Mouse (Mus musculus) spleen, adult 10 weeks (tissue): ENCODE data around the gene Cptp. TPM values are rescaled to one million over a fixed set of nuclear protein-coding genes. Genes with fewer than 3 reads are reported as not detected.

ENCODE experiments used
- polyA plus RNA-seq: library from polyadenylated mRNA; stranded (reverse); fragments of 350-450 nt; fragmentation: Illumina TruSeq; extraction: RNeasy Lipid Tissue Mini Kit (QIAGEN cat#74804); gene quantifications from one replicate; pipeline ENCODE4 v1.2.3, GENCODE M21; 2015; ENCODE audit warnings: low replicate concordance; ENCODE audit not compliant: insufficient read depth

The Cptp gene
- 5.6 TPM for polyA plus RNA-seq

GRCm38 (mm10) chr4:155869317-155870033 lies at the start of gene Cptp, which contains the start of gene Ints11:
Gene Cptp (minus strand): TSS chr4:155869440.
Gene Ints11 (plus strand): TSS chr4:155869546.

GRCm38 (mm10) chr4:155891551-155892001 lies 22.3 kb upstream of the Cptp start, which contains the start of the genes Pusl1 and Acap3:
Gene Pusl1 (minus strand): TSS chr4:155891781.
Gene Acap3 (plus strand): TSS chr4:155891822.

GRCm38 (mm10) chr4:155863001-155863400 lies 6.2 kb downstream of the Cptp start, which contains the start of gene Tas1r3:
Gene Tas1r3 (minus strand): TSS chr4:155863362.

GRCm38 (mm10) chr4:155846871-155847578 lies 22.2 kb downstream of the Cptp start, which contains the start of gene Dvl1:
Gene Dvl1 (plus strand): TSS chr4:155847402.

GRCm38 (mm10) chr4:155839483-155839910 lies 29.7 kb downstream of the Cptp start, which contains the start of gene Mxra8:
Gene Mxra8 (plus strand): TSS chr4:155839680.

GRCm38 (mm10) chr4:155831205-155831766 lies 38.0 kb downstream of the Cptp start, which contains the start of gene Aurkaip1:
Gene Aurkaip1 (plus strand): TSS chr4:155831272.

Other genes starting within 250 kb of the Cptp start
- 181 TPM for gene Cdk11b, start 244.6 kb downstream of the Cptp start, polyA plus RNA-seq
- gene Gm10563, start 224.0 kb downstream of the Cptp start, polyA plus RNA-seq = not detected
- gene Mmp23, start 216.1 kb downstream of the Cptp start, polyA plus RNA-seq = 16.7 TPM
- gene Mib2, start 200.2 kb downstream of the Cptp start, polyA plus RNA-seq = 9.6 TPM
- gene Fndc10, start 175.1 kb downstream of the Cptp start, polyA plus RNA-seq = 2.5 TPM
- gene Ssu72, start 164.6 kb downstream of the Cptp start, polyA plus RNA-seq = 94.7 TPM
- 0.23 TPM for gene Tmem240, start 134.6 kb downstream of the Cptp start, polyA plus RNA-seq
- gene Atad3a, start 108.3 kb downstream of the Cptp start, polyA plus RNA-seq = 36.8 TPM
- gene Vwa1, start 94.7 kb downstream of the Cptp start, polyA plus RNA-seq = 4.0 TPM
- gene Tmem88b, start 83.6 kb downstream of the Cptp start, polyA plus RNA-seq = 0.36 TPM
- gene Ankrd65, start 79.0 kb downstream of the Cptp start, polyA plus RNA-seq = not detected
- 90.9 TPM for gene Mrpl20, start 66.6 kb downstream of the Cptp start, polyA plus RNA-seq
- gene Ccnl2, start 57.0 kb downstream of the Cptp start, polyA plus RNA-seq = 184 TPM
- 43.8 TPM for gene Aurkaip1, start 38.2 kb downstream of the Cptp start, polyA plus RNA-seq
- gene Mxra8, start 29.8 kb downstream of the Cptp start, polyA plus RNA-seq = 84.4 TPM
- gene Dvl1, start 22.0 kb downstream of the Cptp start, polyA plus RNA-seq = 13.7 TPM
- gene Tas1r3, start 6.1 kb downstream of the Cptp start, polyA plus RNA-seq = 0.52 TPM
- gene Ints11, start 106 bp upstream of the Cptp start, polyA plus RNA-seq = 31.0 TPM
- gene Pusl1, start 22.3 kb upstream of the Cptp start, polyA plus RNA-seq = 12.9 TPM
- gene Acap3, start 22.4 kb upstream of the Cptp start, polyA plus RNA-seq = 11.1 TPM
- 75.5 TPM for gene Ube2j2, start 74.4 kb upstream of the Cptp start, polyA plus RNA-seq
- gene C1qtnf12, start 92.9 kb upstream of the Cptp start, polyA plus RNA-seq = 14.8 TPM
- gene B3galt6, start 123.2 kb upstream of the Cptp start, polyA plus RNA-seq = 4.0 TPM
- gene Sdf4, start 123.4 kb upstream of the Cptp start, polyA plus RNA-seq = 176 TPM
- 11.0 TPM for gene Tnfrsf4, start 144.4 kb upstream of the Cptp start, polyA plus RNA-seq
- 10.7 TPM for gene Tnfrsf18, start 156.7 kb upstream of the Cptp start, polyA plus RNA-seq
- not detected for gene Ttll10, start 190.0 kb upstream of the Cptp start, polyA plus RNA-seq
- gene 9430015G10Rik, start 240.5 kb upstream of the Cptp start, polyA plus RNA-seq = 42.0 TPM